Mouse (Mus musculus): ENCODE results near the gene Nos2. TPM values are rescaled to one million over a fixed set of nuclear protein-coding genes. Genes with fewer than 3 reads are reported as not detected.

Gene Nos2
- polyA plus RNA-seq, 1 experiment from 2014 or later = 3.9 TPM

GRCm38 (mm10) chr11:78959367-78959766 is 38.8 kb downstream of the Nos2 start:
- WGBS = 53% methylated on average over 8 of the region's 8 CpGs

DNA sequence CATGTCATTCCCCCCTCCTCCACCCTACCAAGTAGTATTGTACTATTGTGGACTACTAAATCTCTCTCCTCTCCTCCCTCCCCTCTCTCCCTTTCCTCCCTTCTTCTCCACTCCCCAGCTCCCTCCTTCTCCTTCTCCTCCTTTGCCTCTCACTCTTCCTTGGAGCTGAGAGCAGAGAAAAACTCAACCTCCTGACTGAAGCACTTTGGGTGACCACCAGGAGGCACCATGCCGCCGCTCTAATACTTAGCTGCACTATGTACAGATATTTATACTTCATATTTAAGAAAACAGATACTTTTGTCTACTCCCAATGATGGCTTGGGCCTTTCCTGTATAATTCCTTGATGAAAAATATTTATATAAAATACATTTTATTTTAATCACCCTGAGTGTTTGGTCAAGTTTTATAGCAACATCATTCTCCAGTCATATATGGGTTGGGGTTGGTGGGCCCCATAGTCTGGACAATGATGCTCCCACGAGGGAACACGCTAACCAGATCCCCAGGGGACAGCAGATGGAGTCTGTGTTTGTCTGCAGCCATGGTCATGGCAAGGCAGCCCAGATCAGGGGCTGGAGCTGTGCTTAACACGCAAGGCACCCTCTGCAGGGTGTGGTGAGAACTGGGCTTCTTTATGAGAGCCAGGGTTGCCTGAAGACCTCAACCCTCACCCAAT is 39.4 kb downstream of the Nos2 start:
- Histone ChIP-seq H3K27me3 (ENCODE audit: insufficient read depth, low read length) (no peaks in the 10 kb centered on the region), H3K4me2 (no peak overlapping the region), H3K36me3 (ENCODE audit: insufficient read depth) (no peaks in the 10 kb centered on the region), H3K9me3 (ENCODE audit: low read depth, low read length) (no peaks in the 10 kb centered on the region), H3K9ac (no peak overlapping the region), H3K4me1 (ENCODE audit: insufficient read depth) (no peaks in the 10 kb centered on the region), H3K4me3 (ENCODE audit: low read depth, low read length) (no peak overlapping the region), H3K27ac (ENCODE audit: low read depth) (no peak overlapping the region)
- peak; percentile 69 for TF ChIP-seq CTCF (IDR thresholded peaks at IDR 0.05; ENCODE audit: low read depth)
- ATAC-seq (ENCODE audit: insufficient read depth) = no peak
- DNase-seq = peak; percentile 60
- 65% methylated on average over 5 of the region's 5 CpGs for WGBS

More at GRCm38 (mm10) chr11:78959367-78959766, 38.8 kb downstream of the Nos2 start:
- Histone ChIP-seq H3K4me2 (no peak overlapping the region), H3K27ac (ENCODE audit: low read depth) (no peak overlapping the region), H3K4me3 (ENCODE audit: low read depth, low read length) (no peak overlapping the region), H3K9me3 (ENCODE audit: low read depth, low read length) (no peaks in the 10 kb centered on the region), H3K36me3 (ENCODE audit: insufficient read depth) (no peaks in the 10 kb centered on the region), H3K9ac (no peak overlapping the region), H3K27me3 (ENCODE audit: insufficient read depth, low read length) (no peaks in the 10 kb centered on the region), H3K4me1 (ENCODE audit: insufficient read depth) (no peaks in the 10 kb centered on the region)
- no peak for TF ChIP-seq CTCF (IDR thresholded peaks at IDR 0.05; ENCODE audit: low read depth)
- no peak for ATAC-seq (ENCODE audit: insufficient read depth)
- DNase-seq = no peak

- no peak overlapping the region for H3K27ac ChIP-seq (ENCODE audit: low read depth)
- no peak for TF ChIP-seq CTCF (IDR thresholded peaks at IDR 0.05; ENCODE audit: low read depth)
- ATAC-seq (ENCODE audit: insufficient read depth) (no peak), DNase-seq (no peak)
- no peak overlapping the region for H3K9ac ChIP-seq
- no peaks in the 10 kb centered on the region for H3K36me3 ChIP-seq (ENCODE audit: insufficient read depth)
- no peak overlapping the region for H3K4me2 ChIP-seq
- H3K4me3 ChIP-seq (ENCODE audit: low read depth, low read length) = no peak overlapping the region
- 50% methylated on average over 5 of the region's 5 CpGs for WGBS
- no peaks in the 10 kb centered on the region for H3K9me3 ChIP-seq (ENCODE audit: low read depth, low read length)
- no peaks in the 10 kb centered on the region for H3K27me3 ChIP-seq (ENCODE audit: insufficient read depth, low read length)
- no peaks in the 10 kb centered on the region for H3K4me1 ChIP-seq (ENCODE audit: insufficient read depth)
Observed at GRCm38 (mm10) chr11:78961221-78961620, 40.6 kb downstream of the Nos2 start.

- Histone ChIP-seq H3K4me1 (ENCODE audit: insufficient read depth) (no peaks in the 10 kb centered on the region), H3K36me3 (ENCODE audit: insufficient read depth) (no peaks in the 10 kb centered on the region), H3K9ac (no peak overlapping the region), H3K4me3 (ENCODE audit: low read depth, low read length) (no peak overlapping the region), H3K4me2 (no peak overlapping the region), H3K27ac (ENCODE audit: low read depth) (no peak overlapping the region), H3K27me3 (ENCODE audit: insufficient read depth, low read length) (no peaks in the 10 kb centered on the region), H3K9me3 (ENCODE audit: low read depth, low read length) (no peaks in the 10 kb centered on the region)
- DNase-seq = peak; percentile 77
- WGBS = 22% methylated on average over 4 of the region's 4 CpGs
- peak; percentile 76 for TF ChIP-seq CTCF (IDR thresholded peaks at IDR 0.05; ENCODE audit: low read depth)
- no peak for ATAC-seq (ENCODE audit: insufficient read depth)
Observed at GRCm38 (mm10) chr11:78967371-78967770, 46.8 kb downstream of the Nos2 start.

DNA sequence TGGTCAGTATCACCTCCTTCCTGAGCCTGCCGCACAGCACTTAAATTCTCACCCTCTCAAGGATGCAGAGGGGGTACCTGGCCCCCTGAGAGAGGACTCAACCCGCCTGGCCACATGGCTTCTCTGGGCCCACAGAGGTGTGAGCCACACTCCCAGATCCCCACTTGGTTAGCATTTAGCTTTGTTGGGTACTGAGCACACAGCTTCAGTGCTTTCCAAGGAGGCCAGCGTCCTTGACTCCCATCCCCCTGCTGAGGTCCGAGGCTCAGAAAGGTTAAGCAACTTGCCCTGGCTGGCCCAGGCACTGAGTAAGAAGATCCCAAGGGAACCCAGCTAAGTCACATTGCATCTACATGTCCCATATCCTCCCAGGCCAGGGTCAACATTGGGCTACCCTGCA is 47.5 kb downstream of the Nos2 start:
- 63% methylated on average over 4 of the region's 4 CpGs for WGBS
- H3K4me1 ChIP-seq (ENCODE audit: insufficient read depth) = no peaks in the 10 kb centered on the region; the same call in 1 of the 2 replicates

DNA sequence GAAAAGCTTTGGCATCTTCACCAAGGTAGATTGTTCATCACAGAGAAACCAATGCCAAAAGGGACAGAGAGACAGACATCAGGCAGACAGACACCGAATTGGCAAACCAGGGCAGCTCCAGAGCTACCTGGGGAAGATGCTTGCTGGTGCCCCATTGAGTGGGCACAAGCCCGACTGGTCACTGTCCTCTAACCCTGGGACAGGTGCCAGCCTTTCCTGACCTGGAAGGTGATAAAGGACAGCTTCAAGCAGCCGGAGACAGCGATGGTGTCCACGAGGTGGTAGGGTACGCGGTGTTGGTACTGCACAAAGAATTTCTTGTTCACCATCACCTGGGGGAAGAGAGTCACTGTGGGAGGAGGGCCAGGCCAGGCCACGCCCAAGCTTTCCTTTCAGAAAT is 50.5 kb downstream of the Nos2 start:
- ATAC-seq (ENCODE audit: insufficient read depth) = no peak
- H3K9me3 ChIP-seq (ENCODE audit: low read depth, low read length) = no peaks in the 10 kb centered on the region
- WGBS = 78% methylated on average over 8 of the region's 8 CpGs
- no peaks in the 10 kb centered on the region for H3K27me3 ChIP-seq (ENCODE audit: insufficient read depth, low read length)
- no peak overlapping the region for H3K4me2 ChIP-seq
- no peaks in the 10 kb centered on the region; the same call in 1 of the 2 replicates for H3K4me1 ChIP-seq (ENCODE audit: insufficient read depth)
- no peaks in the 10 kb centered on the region for H3K36me3 ChIP-seq (ENCODE audit: insufficient read depth)
- H3K4me3 ChIP-seq (ENCODE audit: low read depth, low read length) = no peak overlapping the region
- DNase-seq = no peak
- no peak for TF ChIP-seq CTCF (IDR thresholded peaks at IDR 0.05; ENCODE audit: low read depth)
- no peak overlapping the region for H3K9ac ChIP-seq
- H3K27ac ChIP-seq (ENCODE audit: low read depth) = no peak overlapping the region

More for the DNA sequence above, 47.5 kb downstream of the Nos2 start:
- H3K27me3 ChIP-seq (ENCODE audit: insufficient read depth, low read length) = no peaks in the 10 kb centered on the region
- no peak overlapping the region for H3K4me3 ChIP-seq (ENCODE audit: low read depth, low read length)
- no peak overlapping the region for H3K27ac ChIP-seq (ENCODE audit: low read depth)
- H3K36me3 ChIP-seq (ENCODE audit: insufficient read depth) = no peaks in the 10 kb centered on the region
- TF ChIP-seq CTCF (IDR thresholded peaks at IDR 0.05; ENCODE audit: low read depth) = no peak
- ATAC-seq (ENCODE audit: insufficient read depth) = no peak
- H3K4me2 ChIP-seq = no peak overlapping the region
- H3K9ac ChIP-seq = no peak overlapping the region
- no peak for DNase-seq
- no peaks in the 10 kb centered on the region for H3K9me3 ChIP-seq (ENCODE audit: low read depth, low read length)

- H3K4me1 ChIP-seq (ENCODE audit: insufficient read depth) = no peaks in the 10 kb centered on the region; the same call in 1 of the 2 replicates
- no peak for TF ChIP-seq CTCF (IDR thresholded peaks at IDR 0.05; ENCODE audit: low read depth)
- no peaks in the 10 kb centered on the region for H3K9me3 ChIP-seq (ENCODE audit: low read depth, low read length)
- H3K36me3 ChIP-seq (ENCODE audit: insufficient read depth) = no peaks in the 10 kb centered on the region
- H3K9ac ChIP-seq = no peak overlapping the region
- ATAC-seq (ENCODE audit: insufficient read depth) (no peak), DNase-seq (no peak)
- no peak overlapping the region for H3K4me3 ChIP-seq (ENCODE audit: low read depth, low read length)
- no peaks in the 10 kb centered on the region for H3K27me3 ChIP-seq (ENCODE audit: insufficient read depth, low read length)
- no peak overlapping the region for H3K27ac ChIP-seq (ENCODE audit: low read depth)
- no peak overlapping the region for H3K4me2 ChIP-seq
- 85% methylated on average over 3 of the region's 3 CpGs for WGBS
Observed at GRCm38 (mm10) chr11:78971746-78972145, 51.2 kb downstream of the Nos2 start.

Measured in lung, embryonic 14.5 days (tissue).